Mouse (Mus musculus): ENCODE data around the gene Cyp2d11. TPM values are rescaled to one million over a fixed set of nuclear protein-coding genes. Genes with fewer than 3 reads are reported as not detected.

Cyp2d11 gene
- polyA plus RNA-seq, 1 experiment = not detected

DNA sequence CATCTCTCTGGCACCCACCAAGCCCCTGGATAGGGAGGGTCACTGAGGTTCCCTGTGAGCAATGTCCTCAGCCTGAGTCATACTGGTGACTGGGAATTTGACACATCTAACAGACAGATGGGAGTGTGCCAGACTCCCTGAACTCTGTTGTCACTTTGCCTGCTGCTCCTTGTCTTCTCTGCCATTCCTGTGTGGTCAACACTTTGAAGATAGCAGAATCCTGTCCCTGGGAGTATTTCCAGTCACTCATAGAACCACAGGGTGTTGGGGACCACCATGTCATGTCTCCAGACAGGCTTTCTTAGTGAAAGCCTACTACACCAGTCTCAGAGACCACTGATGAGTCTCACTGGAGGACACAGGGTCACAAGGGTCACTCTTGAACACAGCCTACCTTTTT, 8.3 kb upstream of the Cyp2d11 start:
- TF ChIP-seq GATA1 (IDR thresholded peaks at IDR 0.05; ENCODE audit: low read length) = no peak

DNA sequence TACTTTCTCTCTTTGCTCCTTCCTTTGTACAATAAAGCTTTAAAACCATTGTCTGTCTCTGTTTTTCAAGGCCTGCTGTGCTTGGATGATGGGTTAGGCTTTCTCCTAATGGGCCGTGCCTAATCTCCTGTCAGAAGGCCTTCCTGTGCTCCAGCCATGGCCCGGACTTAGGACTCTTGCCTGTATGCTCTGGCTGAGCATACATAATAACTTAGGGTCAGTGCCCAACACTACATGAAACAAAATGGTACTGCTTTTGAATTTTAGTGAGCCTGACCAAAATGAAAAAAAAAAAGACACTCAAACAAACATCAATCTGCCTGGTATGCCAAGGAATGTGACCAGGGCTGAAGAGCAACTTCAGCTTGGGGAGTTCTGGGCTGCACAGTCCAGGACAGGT, 7.7 kb upstream of the Cyp2d11 start:
- no peak for TF ChIP-seq GATA1 (IDR thresholded peaks at IDR 0.05; ENCODE audit: low read length)

DNA sequence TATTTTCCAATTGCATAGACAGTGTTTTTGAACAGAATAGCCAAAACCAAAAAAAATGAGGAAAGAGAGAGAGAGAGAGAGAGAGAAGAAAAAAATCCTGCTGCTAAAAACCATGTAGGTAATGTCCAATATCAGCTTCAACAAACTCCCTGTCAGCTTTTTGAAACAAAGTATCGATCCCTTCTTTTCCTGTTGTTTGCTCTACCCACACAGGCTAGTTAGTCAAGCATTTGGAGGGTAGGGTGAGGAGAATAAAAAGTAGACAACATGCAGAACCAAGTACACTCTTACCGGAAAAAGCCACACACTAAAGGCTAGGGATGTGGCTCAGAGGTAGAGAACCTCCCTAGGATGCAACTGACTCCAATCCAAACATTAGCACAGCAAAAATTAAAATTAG, 8.1 kb downstream of the Cyp2d11 start:
- no peak for TF ChIP-seq GATA1 (IDR thresholded peaks at IDR 0.05; ENCODE audit: low read length)

DNA sequence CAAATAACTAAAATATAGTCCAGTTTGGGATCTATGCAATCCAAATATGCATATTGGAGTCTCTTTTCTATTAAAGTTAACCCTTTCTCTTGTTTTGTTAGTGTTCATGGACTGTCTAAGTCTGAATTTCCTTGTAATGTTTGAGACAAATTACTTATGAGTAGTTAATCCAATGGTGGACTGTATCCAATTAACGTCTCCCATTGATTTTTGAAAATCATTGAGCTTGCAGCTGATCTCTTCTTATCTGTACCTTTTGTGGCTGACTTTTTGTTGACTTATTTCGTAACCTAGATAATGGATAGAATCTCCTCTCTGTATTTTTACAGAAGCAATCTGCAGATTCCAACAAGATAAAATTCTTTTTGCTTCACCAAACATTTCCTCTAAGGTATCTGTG, 11.4 kb downstream of the Cyp2d11 start:
- TF ChIP-seq GATA1 (IDR thresholded peaks at IDR 0.05; ENCODE audit: low read length) = no peak

DNA sequence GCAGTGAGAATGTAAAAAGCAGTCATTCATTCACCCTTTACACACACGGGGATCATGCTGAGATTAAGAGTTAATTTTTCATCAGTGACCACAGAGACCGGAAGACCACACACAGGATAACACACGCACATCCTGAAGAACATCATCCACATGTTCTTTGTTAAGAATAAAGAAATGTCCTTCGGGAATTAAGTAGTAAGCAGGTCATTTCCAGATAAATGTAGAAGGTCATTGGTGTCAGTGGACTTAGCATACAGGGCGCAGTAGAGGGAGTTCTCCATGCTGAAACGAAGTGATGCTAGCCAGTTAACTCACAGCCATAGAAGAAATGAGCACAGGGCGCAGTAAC, 13.1 kb downstream of the Cyp2d11 start:
- TF ChIP-seq GATA1 (IDR thresholded peaks at IDR 0.05; ENCODE audit: low read length) = no peak

DNA sequence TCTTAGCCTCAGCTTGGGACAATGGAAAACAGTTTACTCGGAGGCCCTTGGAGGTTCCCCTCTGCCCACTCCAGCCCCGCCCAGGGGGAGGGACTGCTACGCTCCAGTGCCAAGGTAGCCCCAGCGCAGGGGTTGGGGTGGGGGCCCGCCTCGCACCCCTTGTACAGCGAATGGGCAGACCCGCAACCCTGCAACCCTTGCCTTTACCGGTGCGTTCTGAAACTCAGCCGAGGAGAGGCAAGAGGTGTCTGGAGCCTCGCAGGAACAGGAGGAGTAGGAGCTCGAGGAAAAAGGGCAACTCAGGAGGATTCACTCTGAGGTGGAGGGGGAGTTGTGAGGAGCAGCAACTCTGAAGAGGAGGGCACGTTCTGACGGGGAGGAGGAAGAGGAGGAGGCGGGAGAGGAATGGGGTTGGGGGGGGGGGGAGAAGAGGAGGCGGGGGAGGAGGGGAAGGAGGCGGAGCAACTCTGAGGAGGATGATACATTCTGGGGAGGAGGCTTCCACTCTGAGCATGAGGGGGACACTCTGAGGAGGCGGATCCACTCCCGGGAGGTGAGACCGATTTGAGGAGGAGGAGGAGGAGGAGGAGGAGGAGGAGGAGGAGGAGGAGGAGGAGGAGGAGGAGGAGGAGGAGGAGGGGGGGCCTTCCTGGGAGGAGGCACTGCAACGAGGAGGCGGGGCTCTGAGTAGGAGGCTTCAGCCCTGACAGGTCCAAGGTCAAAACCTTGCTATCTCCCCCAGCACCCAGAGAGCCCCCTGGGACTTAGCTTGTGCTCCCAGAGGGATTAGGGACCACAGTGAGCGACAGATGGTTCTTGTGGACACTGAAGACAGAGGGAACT, 13.7 kb downstream of the Cyp2d11 start, which contains the start of gene Cyp2d22:
Cyp2d22 (minus strand) TSS at position 390 of the 843 bp plus-strand sequence.
- TF ChIP-seq GATA1 (IDR thresholded peaks at IDR 0.05; ENCODE audit: low read length) = no peak

DNA sequence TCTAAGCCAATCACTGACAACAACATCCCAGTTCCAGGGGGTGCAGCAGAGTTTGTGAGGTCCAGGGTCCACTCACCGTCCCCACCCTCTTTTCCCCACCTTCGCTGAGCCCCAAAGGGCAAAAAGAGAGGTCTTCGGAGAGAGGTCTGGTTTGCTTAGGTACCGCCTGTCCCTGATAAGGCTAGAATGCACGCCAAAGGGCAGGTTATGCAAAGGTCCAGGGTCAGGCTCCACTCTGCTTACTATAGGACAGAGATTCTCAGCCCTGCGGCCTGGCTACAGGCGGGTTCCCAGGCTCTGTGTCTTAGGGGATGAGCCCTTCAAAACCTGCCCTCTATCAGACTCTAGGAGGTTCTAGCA, 14.3 kb downstream of the Cyp2d11 start:
- no peak for TF ChIP-seq GATA1 (IDR thresholded peaks at IDR 0.05; ENCODE audit: low read length)

DNA sequence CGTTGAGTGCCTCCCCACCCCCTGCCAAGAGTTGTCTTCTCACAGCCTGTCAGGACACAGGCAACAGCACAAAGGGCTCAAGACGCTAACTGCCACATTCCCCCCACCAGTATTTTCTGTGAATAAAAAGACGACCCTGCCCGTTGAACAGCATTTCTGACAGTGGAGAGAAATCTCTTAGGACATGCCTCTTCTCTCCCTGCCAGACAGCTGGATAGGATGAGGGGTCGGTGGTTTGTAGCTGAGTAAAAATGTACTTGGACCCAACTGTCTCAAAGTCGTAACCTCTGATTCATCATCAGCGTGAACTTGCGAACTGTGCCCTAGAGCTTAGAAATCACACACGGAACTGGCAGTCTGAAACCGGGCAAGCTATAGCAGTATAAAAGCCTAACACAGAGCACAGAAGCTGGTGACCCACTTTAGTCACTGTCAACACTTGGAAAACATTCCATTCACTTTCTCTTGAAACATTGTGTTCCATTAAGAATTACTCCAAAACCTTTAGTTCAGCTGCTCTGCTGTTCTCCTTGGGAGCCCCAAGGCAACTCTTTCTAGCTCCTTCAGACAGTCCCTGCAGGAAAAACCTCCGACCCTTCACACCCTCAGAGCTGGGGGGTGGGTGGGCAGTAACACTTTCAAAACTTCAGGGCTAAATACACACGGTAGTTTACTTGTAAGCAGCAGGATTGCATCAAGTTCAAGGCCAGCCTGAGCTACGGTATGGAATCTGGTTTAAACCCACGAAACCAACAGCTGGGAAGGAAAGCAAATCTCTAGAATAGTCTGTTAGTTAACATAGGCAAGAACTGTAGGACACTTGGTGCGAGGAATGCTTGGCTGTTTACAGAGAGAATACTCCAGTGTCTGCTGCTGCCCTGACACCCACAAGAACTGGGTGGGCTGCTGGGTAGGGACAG, 15.3 kb downstream of the Cyp2d11 start:
- no peak for TF ChIP-seq GATA1 (IDR thresholded peaks at IDR 0.05; ENCODE audit: low read length)

DNA sequence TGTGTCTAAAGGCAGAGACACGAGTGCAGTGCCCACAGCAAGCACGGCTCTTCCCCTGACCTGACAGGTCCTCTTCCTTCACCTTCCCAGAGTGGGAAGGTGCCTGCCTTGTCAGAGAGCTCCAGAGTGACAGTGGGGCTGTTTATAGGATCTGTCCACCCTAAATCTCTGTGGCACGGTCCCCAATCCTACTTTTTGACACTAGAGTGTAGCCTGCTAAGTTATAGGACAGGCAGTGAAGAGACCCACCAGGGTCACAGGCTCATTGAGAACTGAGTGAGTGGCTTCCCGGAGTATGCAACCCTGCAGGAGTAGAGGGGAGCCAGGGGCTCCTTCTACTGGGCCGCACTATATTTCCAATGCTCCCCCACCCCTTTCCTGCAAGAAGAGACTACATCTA, 16.1 kb downstream of the Cyp2d11 start:
- TF ChIP-seq GATA1 (IDR thresholded peaks at IDR 0.05; ENCODE audit: low read length) = no peak

DNA sequence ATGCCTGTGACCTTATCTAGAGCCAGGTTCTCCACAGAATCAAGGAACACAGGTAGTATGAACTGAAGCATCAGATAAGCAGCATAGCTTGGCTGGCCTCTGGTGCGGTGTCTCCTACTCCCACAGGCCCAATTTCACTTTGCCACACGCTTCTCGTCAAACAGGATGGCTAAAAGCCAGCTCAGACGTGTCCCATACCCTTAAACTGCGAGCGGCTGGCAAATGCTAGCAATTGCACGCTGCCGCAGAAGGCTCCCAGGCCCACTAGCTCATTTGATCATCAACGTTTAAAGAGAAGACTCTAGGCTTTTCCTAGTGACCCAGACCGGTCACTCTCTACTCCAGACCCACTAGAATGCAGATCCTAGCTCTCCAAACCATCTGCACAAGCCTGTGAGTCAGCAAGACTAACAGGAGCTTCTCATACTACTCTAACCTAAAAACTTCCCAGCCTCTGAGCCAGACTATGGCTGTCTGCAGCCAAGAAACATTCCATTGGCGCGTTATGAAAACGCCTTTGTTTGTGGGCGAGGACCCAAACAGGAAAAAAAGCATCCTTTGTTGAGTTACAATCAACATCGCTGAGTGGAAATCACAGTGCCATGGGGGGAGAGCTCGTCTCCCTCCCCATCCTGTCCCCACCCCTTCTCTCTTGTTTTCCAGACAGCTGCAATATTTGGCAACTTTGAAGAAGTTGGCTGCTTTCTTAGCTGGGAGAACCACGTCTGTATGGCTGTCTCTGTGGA, 17.3 kb downstream of the Cyp2d11 start:
- no peak for TF ChIP-seq GATA1 (IDR thresholded peaks at IDR 0.05; ENCODE audit: low read length)

DNA sequence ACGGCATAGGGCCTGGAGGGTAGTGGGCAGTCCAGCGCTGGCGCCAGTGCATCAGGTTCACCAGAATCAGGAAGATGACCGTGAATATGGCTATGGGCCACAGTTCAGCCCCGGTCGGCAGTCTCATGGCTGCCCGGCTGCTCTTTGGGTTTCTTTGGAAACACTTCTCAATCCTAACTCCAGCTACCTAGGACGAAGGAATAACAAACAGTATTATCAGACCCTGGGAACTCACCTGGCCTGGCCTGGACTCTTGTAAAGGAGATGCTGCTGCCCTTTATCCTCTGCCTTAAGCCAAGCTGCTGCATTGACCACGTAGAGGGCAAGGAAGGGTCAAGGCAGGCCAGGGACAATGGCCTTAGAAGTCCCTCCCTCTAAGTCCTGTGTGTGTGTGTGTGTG, 18.0 kb downstream of the Cyp2d11 start:
- TF ChIP-seq GATA1 (IDR thresholded peaks at IDR 0.05; ENCODE audit: low read length) = no peak

DNA sequence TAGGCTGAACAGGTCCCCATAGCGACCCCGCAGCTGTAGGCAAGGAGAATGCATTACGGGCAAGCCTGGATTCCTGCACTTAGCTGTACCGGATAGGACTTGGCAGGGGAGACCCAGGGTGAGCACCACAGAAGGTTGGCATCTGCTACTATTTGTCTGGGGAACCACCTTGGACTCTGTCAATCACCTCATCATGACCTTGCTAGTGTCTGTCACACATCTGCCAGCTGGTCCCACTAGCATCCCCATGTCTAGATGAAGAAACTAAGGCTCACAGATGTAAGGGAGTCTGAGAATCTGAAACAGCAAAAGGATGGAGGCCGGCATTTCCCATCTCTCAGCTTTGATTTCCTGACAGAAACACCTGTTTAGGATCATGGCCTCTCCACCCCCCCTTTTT, 19.4 kb downstream of the Cyp2d11 start:
- TF ChIP-seq GATA1 (IDR thresholded peaks at IDR 0.05; ENCODE audit: low read length) = no peak

DNA sequence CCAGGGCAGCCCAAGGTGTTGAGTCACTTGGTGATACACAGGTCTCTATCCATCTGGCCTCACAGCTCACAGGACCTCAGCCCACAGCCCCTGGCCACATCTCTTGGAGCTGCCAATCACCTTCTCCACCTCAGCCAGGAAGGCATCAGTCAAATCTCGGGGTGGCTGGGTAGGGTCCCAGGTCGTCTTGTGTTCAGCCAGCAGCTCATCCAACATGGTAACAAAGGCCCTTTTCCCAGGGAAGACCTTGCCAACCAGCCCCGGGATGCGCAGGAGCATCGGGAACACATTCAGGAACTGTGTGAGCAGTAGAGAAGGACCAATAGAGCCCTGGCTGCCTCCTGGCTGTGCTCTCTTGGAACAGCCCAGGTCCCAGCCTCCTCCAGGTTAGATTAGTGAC, 20.8 kb downstream of the Cyp2d11 start:
- TF ChIP-seq GATA1 (IDR thresholded peaks at IDR 0.05; ENCODE audit: low read length) = no peak

DNA sequence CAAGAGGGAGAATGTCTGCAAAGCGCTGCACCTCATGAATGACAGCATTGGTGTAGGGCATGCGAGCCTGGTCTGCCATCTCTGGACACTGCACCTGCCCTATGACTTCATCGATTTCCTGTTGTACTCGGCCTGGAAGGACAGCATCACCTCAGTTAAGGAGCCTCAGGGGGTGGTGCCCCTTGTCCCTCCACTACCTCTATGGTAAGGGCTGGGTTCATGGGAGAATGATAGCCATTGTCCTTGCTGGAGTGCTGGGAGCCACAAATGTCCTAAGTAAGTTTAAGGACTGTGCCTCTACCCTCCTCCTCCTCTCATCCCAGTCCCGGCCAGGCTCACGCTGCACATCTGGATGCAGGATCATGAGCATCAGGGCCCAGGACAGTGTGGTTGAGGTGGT, 21.4 kb downstream of the Cyp2d11 start:
- TF ChIP-seq GATA1 (IDR thresholded peaks at IDR 0.05; ENCODE audit: low read length) = no peak

DNA sequence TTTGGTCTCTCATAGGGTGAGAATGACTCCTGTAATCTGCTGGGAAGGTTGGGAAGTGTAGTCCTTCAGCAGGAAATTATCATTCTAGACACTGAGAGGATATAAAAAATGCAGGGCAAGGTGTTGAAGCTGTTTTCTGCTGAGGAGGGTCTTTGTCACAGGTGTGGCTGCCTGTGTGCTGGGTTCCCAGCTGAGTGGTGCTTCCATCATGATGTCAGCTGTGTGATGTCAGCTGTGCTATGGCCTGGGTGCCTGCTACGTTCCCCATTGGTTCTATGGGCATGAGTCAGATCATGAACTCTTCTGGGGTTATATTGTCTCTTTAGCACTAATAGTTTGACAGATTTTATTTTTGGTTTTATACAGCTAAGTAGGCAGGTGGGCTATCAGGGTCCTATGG, 25.0 kb downstream of the Cyp2d11 start:
- TF ChIP-seq GATA1 (IDR thresholded peaks at IDR 0.05; ENCODE audit: low read length) = no peak

DNA sequence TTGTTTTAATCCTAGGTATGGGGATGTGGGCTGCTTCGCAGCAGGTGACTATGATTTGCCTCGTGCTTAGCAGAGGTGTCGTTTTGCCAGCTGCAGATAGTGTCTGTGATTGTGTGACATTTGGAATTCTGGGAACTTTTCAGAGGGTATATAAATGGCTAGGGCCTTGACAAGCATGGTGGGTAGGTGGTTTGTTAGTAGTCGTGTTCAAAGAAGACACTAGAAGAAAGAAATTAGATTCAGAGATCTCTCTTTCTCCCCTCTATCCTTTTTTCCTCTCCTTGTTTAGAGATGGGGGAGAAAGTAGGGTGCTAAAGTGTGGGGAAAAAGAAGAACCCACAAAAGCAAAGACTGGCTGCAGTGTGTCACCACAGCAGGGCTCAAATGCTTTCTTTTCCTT, 25.7 kb downstream of the Cyp2d11 start:
- TF ChIP-seq GATA1 (IDR thresholded peaks at IDR 0.05; ENCODE audit: low read length) = no peak

All from G1E-ER4 (cell line).